Mouse (Mus musculus): ENCODE data around the gene Lmnb2. TPM values are rescaled to one million over a fixed set of nuclear protein-coding genes. Genes with fewer than 3 reads are reported as not detected.

Gene Lmnb2
- total RNA-seq, 2 experiments from 2014 or later = 2.7 to 3.2 TPM

- DNase-seq (ENCODE audit: low spot score) = no peak
Measured at GRCm38 (mm10) chr10:80857386-80857785, 60.7 kb downstream of the Lmnb2 start.

- no peak for DNase-seq (ENCODE audit: low spot score)
Measured at GRCm38 (mm10) chr10:80856908-80857307, 61.1 kb downstream of the Lmnb2 start.

GRCm38 (mm10) chr10:80856267-80856666 is 61.8 kb downstream of the Lmnb2 start:
- DNase-seq (ENCODE audit: low spot score) = no peak

- DNase-seq (ENCODE audit: low spot score) = no peak
Measured at GRCm38 (mm10) chr10:80855749-80856073, 62.3 kb downstream of the Lmnb2 start.

- DNase-seq (ENCODE audit: low spot score) = peak; percentile 97
Measured at GRCm38 (mm10) chr10:80854913-80855748, 62.9 kb downstream of the Lmnb2 start, which contains the start of the genes Lsm7 and Sppl2b. Gene Lsm7, minus strand, starts transcription at chr10:80855209. Gene Sppl2b, plus strand, starts transcription at chr10:80855275.

Other genes starting within 250 kb of the Lmnb2 start
- gene Mknk2, start 240.1 kb downstream of the Lmnb2 start, total RNA-seq (2021) = 100 to 1,000 TPM; 244 to 292 TPM
- 1 to 10 TPM; 2.3 to 4.1 TPM for gene Mob3a, start 216.3 kb downstream of the Lmnb2 start, total RNA-seq (2021)
- 1 to 10 TPM in 1 of 2 experiments, under 1 TPM in 1; 0.91 to 1.9 TPM for gene Izumo4, start 216.1 kb downstream of the Lmnb2 start, total RNA-seq (2021)
- 10 to 100 TPM; 24.3 to 31.7 TPM for gene Ap3d1, start 176.0 kb downstream of the Lmnb2 start, total RNA-seq (2021)
- gene Dot1l, start 163.0 kb downstream of the Lmnb2 start, total RNA-seq (2021) = 10 to 100 TPM; 13.6 to 20.8 TPM
- gene Sf3a2, start 120.0 kb downstream of the Lmnb2 start, total RNA-seq (2021) = 10 to 100 TPM; 27.3 to 27.6 TPM
- gene Plekhj1, start 119.6 kb downstream of the Lmnb2 start, total RNA-seq (2021) = 10 to 100 TPM; 24.3 to 25.8 TPM
- gene Amh, start 113.0 kb downstream of the Lmnb2 start, total RNA-seq (2021) = under 1 TPM; 0.31 to 0.32 TPM
- gene Jsrp1, start 104.7 kb downstream of the Lmnb2 start, total RNA-seq (2021) = 100 to 1,000 TPM; 448 to 461 TPM
- 100 to 1,000 TPM; 698 to 770 TPM for gene Oaz1, start 91.6 kb downstream of the Lmnb2 start, total RNA-seq (2021)
- gene Lingo3, start 74.2 kb downstream of the Lmnb2 start, total RNA-seq (2021) = 10 to 100 TPM in 1 of 2 experiments, 1 to 10 TPM in 1; 8.3 to 12.6 TPM
- gene Lsm7, start 63.0 kb downstream of the Lmnb2 start, total RNA-seq (2021) = 10 to 100 TPM; 12.6 to 14.7 TPM
- gene Sppl2b, start 63.0 kb downstream of the Lmnb2 start, total RNA-seq (2021) = 10 to 100 TPM; 12.4 to 12.6 TPM
- not detected for gene Tmprss9, start 46.4 kb downstream of the Lmnb2 start, total RNA-seq (2021)
- 100 to 1,000 TPM; 109 to 127 TPM for gene Timm13, start 17.3 kb downstream of the Lmnb2 start, total RNA-seq (2021)
- gene Gadd45b, start 11.8 kb upstream of the Lmnb2 start, total RNA-seq (2021) = 10 to 100 TPM; 17.3 to 25.0 TPM
- 1 to 10 TPM; 2.3 to 2.5 TPM for gene Gng7, start 96.7 kb upstream of the Lmnb2 start, total RNA-seq (2021)
- gene Diras1, start 107.4 kb upstream of the Lmnb2 start, total RNA-seq (2021) = under 1 TPM in 1 of 2 experiments, not detected in 1; 0.07 TPM
- 10 to 100 TPM; 13.7 TPM for gene Slc39a3, start 119.2 kb upstream of the Lmnb2 start, total RNA-seq (2021)
- gene Sgta, start 141.9 kb upstream of the Lmnb2 start, total RNA-seq (2021) = 100 to 1,000 TPM; 101 to 103 TPM
- gene Thop1, start 151.8 kb upstream of the Lmnb2 start, total RNA-seq (2021) = 10 to 100 TPM; 21.1 to 26.0 TPM
- gene Creb3l3, start 180.6 kb upstream of the Lmnb2 start, total RNA-seq (2021) = under 1 TPM in 1 of 2 experiments, not detected in 1; 0.09 TPM
- 100 to 1,000 TPM; 173 to 189 TPM for gene Map2k2, start 187.7 kb upstream of the Lmnb2 start, total RNA-seq (2021)
- gene Zbtb7a, start 217.0 kb upstream of the Lmnb2 start, total RNA-seq (2021) = 10 to 100 TPM; 22.1 to 24.5 TPM
- 10 to 100 TPM; 15.3 to 17.1 TPM for gene Pias4, start 249.7 kb upstream of the Lmnb2 start, total RNA-seq (2021)